Mouse (Mus musculus): ENCODE results near the gene Ovol1.

DNA sequence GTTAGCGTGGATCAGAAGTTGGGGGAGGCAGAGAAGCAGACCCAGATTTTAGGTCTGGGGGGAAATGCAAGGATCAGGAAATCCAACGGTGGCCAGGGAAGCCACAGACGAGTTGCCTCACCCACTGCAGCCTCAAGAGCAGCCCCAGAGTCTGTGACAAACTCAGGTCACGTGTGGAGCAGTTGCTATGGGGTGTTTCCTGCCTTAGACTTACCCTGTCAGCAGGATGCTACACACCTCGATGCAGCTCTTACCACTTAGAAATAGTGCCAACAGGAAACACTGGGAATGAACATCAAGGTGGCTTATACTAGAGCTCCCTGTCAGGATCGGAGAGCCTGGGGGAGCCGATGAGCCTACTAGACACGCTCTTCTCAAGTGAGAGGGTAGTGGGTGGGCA, 27.9 kb downstream of the Ovol1 start:
- no peak for TF ChIP-seq MAFK (IDR thresholded peaks at IDR 0.05; ENCODE audit: insufficient read depth, low read depth, low read length)
- no peak for TF ChIP-seq HCFC1 (IDR thresholded peaks at IDR 0.05; ENCODE audit: borderline replicate concordance, insufficient read depth, low read length)
- no peak for TF ChIP-seq ZNF384 (IDR thresholded peaks at IDR 0.05; ENCODE audit: low read depth, low read length)
- no peak for TF ChIP-seq ZC3H11A (IDR thresholded peaks at IDR 0.05; ENCODE audit: borderline replicate concordance, low read depth, low read length)

Measured in ES-E14 (cell line).